Mouse (Mus musculus) testis, adult 2 months (tissue): ENCODE results near the gene Cmas. TPM values are rescaled to one million over a fixed set of nuclear protein-coding genes. Genes with fewer than 3 reads are reported as not detected.

Experiments used
- H3K27ac ChIP-seq: fragments of 200-500 bp; 2 replicates; pipeline ENCODE4 v1.5.1; 2012; ENCODE audit warnings: low read depth, low read length; ENCODE audit not compliant: control insufficient read depth, insufficient read depth
- H3K27me3 ChIP-seq: fragments of 200-500 bp; 2 replicates; pipeline ENCODE4 v1.6.1; 2012; ENCODE audit warnings: mild to moderate bottlenecking, low read length, moderate library complexity; ENCODE audit not compliant: control insufficient read depth, insufficient read depth
- H3K36me3 ChIP-seq: fragments of 200-500 bp; 2 replicates; pipeline ENCODE4 v1.6.1; 2012; ENCODE audit warnings: mild to moderate bottlenecking, low read length; ENCODE audit not compliant: control insufficient read depth, insufficient read depth
- H3K4me1 ChIP-seq: fragments of 200-500 bp; 2 replicates; pipeline ENCODE4 v1.6.1; 2012; ENCODE audit warnings: low read length; ENCODE audit not compliant: control insufficient read depth, insufficient read depth
- H3K4me3 ChIP-seq: fragments of 200-500 bp; 2 replicates; pipeline ENCODE4 v1.5.1; 2012; ENCODE audit warnings: low read depth, mild to moderate bottlenecking, low read length, moderate library complexity, mixed read lengths; ENCODE audit not compliant: control insufficient read depth
- CTCF ChIP-seq: fragments of 200-500 bp; IDR thresholded peaks from 2 replicates; pipeline ENCODE4 v1.5.1; 2012; ENCODE audit warnings: low read depth, mild to moderate bottlenecking, inconsistent platforms, low read length, moderate library complexity; ENCODE audit not compliant: control insufficient read depth, insufficient read depth, insufficient replicate concordance
- POLR2A ChIP-seq: fragments of 200-500 bp; IDR thresholded peaks from 2 replicates; pipeline ENCODE4 v1.6.1; 2012; ENCODE audit warnings: low read depth, mild to moderate bottlenecking, inconsistent platforms, low read length, moderate library complexity; ENCODE audit not compliant: control insufficient read depth
- polyA plus RNA-seq: library from polyadenylated mRNA; depleted of rRNA; stranded (reverse); fragments of >200 nt; gene quantifications from 2 replicates; pipeline ENCODE4 v1.2.3, GENCODE M21; 2012; rRNA removed

Gene Cmas
- 12.8 and 14.8 TPM in 2 replicates for polyA plus RNA-seq

DNA sequence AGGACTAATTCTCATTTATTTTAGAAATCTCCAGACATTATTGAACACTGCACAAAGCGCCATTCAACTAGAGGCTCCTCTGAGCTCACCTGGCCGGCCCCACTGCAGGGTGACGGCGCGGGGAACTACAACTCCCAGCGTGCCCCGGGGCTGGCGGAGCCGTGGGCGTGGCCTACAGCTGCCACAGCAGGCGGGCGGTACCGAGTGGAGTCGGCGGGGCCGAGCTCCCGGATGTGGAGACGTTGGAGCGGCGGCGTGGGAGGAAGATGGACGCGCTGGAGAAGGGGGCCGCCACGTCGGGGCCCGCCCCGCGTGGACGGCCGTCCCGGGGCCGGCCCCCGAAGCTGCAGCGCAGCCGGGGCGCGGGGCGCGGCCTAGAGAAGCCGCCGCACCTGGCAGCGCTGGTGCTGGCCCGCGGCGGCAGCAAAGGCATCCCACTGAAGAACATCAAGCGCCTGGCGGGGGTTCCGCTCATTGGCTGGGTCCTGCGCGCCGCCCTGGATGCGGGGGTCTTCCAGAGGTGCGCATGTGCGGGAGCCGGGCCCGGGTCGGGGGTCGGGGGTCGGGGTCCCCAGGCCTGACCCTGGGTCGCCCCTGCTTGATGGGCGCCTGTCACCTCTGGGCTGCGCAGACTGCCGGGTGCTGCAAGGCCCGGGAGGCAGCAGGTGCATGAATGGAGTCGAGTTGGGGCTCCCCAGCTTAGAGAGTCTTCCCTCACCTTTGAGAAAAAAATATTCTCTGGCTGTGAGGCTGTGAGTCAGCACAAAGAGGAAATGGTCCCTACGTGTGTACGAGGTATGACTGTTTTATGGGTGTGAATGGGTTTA lies at the start of gene Cmas:
Gene Cmas, plus strand, starts transcription at position 180 of the 827 bp plus-strand sequence.
- peak within 1 kb of the TSS; percentile 87 for H3K27ac ChIP-seq
- TF ChIP-seq POLR2A = peak; percentile 94
- TF ChIP-seq CTCF = no peak
- H3K4me1 ChIP-seq = peaks cover 8% of the 10 kb centered on the region
- H3K27me3 ChIP-seq = no peaks in the 10 kb centered on the region
- peak within 1 kb of the TSS; percentile 92 for H3K4me3 ChIP-seq
- no peaks in the 10 kb centered on the region; the same call in 1 of the 2 replicates for H3K36me3 ChIP-seq

DNA sequence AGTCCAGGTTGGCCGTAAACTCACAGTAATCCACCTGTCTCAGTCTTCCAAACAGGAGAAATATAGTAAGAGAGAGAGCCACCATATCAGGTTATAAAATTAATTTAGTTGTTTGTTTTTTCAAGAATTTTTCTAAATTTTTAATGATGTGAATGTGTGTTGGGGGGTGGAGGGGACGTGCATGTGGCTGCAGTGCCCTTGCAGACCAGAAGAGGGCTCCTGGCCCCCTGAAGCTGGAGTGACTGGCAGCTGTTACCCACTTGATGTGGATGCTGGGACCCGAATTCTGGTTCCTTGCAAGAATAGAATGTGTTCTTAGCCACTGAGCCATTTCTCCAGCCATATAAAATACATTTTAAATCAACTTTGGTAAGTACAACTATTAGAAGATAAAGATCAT lies 49.8 kb upstream of the Cmas start:
- no peaks in the 10 kb centered on the region for H3K27me3 ChIP-seq
- peaks cover 7% of the 10 kb centered on the region for H3K4me1 ChIP-seq
- H3K4me3 ChIP-seq = no peak overlapping the region
- no peak overlapping the region for H3K27ac ChIP-seq
- H3K36me3 ChIP-seq = no peaks in the 10 kb centered on the region
- TF ChIP-seq CTCF (peak; percentile 41; the same call in 1 of the 2 replicates), POLR2A (no peak)

DNA sequence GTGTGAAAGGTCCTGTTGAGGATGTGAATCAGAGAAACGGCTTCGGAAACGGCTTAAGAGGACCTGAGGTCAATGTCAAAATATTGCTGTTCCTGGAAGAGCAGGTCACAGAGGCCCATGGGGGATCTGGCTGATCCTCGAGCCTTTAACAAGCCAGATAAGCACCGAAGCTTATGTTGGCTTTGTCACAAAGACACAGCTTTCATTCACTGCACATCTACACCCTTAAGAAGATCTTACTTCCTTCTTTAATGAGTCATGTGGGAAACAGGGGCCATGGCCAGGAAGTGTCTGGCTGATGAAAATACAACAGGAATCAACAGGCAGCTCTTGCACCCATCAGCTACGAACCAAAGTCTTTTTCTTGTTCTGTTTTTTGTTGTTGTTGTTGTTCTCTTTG lies 48.1 kb upstream of the Cmas start:
- H3K27me3 ChIP-seq = no peaks in the 10 kb centered on the region
- TF ChIP-seq POLR2A = no peak
- TF ChIP-seq CTCF = no peak
- H3K4me3 ChIP-seq = no peak overlapping the region
- H3K4me1 ChIP-seq = no peaks in the 10 kb centered on the region
- H3K36me3 ChIP-seq = no peaks in the 10 kb centered on the region
- no peak overlapping the region for H3K27ac ChIP-seq

DNA sequence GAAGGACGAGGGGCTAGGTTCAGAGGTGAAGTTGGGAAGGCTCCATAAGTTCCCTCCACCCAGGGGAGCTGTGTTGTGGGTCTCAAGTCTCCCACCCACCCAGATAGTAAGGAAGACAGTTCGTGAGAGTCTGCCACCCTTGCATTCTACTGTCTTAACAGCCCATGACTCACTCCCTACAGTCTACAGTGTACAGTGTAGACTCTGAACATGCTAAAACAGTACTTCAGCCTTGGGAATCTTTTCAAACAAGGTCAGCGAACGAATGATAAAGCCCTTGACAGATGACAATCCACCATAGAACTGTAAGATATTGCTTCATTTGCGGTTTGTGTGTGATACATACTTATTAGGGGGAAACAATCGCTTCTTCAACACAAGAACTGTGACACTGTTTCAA lies 45.8 kb upstream of the Cmas start:
- no peaks in the 10 kb centered on the region for H3K36me3 ChIP-seq
- no peak overlapping the region for H3K27ac ChIP-seq
- H3K4me3 ChIP-seq = no peak overlapping the region
- TF ChIP-seq POLR2A (no peak), CTCF (no peak)
- no peaks in the 10 kb centered on the region for H3K27me3 ChIP-seq
- no peaks in the 10 kb centered on the region for H3K4me1 ChIP-seq

DNA sequence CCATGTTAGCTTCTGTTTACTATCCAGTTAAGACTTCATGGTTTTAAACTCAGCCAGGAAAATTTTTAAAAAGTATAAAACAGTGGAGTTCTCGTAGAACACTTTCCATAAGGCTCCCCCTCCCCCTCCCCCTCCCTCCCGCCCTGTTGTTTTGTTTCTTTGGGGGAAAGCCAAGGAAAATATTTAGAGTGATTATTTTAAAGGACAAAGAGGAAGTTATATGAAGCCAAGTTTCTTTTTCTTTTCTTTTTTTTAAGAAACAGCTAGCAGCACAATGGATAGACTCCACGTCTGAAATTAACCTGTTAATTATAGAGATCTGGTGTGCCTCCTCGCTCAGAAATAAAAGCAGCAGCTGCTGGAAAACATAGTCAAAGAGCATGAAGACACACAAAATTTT lies 45.4 kb upstream of the Cmas start:
- no peaks in the 10 kb centered on the region for H3K4me1 ChIP-seq
- no peak for TF ChIP-seq CTCF
- TF ChIP-seq POLR2A = no peak
- no peak overlapping the region for H3K27ac ChIP-seq

DNA sequence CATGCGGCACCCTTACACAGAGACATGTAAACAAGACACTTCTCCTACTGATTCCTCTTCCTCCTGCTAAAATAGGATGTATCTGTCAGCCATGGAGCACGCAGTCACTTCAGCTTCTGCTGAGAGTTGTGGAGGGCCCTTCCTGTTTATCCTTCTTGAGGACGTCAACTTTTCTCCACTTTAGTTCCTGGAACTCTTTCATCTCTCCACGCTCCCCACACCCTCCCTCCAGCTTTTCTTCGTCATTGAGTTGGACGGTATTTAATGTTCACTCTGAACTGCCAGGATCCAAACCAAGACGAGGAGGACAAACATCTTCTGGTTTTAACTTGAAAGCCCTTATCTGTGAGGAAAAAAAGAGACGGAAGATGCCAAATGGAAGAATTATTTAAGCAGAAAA lies 41.5 kb upstream of the Cmas start:
- Histone ChIP-seq H3K4me3 (no peak overlapping the region), H3K27ac (no peak overlapping the region), H3K4me1 (no peaks in the 10 kb centered on the region), H3K36me3 (no peaks in the 10 kb centered on the region), H3K27me3 (no peaks in the 10 kb centered on the region)
- no peak for TF ChIP-seq POLR2A

More for the DNA sequence above, 45.4 kb upstream of the Cmas start:
- no peak overlapping the region for H3K4me3 ChIP-seq
- H3K27me3 ChIP-seq = no peaks in the 10 kb centered on the region
- no peaks in the 10 kb centered on the region for H3K36me3 ChIP-seq

DNA sequence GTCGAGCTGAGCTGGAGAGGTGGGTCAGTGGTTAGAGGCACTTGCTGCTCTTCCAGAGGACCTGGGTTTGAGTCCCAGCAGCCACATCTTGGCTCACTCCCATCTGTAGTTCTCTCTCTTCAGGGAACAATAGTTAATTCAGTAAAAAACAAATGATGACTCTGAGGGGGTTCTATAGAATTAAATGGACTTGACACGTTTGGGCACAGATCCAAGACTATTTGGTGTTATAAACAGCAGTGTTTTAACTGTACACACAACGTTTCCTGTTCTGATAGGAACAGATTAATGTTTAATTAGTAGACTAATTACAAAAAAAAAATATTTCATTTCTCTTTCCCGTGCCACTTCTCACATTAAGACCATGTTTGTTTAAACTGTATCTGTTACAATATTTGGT lies 39.3 kb upstream of the Cmas start:
- H3K4me3 ChIP-seq = no peak overlapping the region
- TF ChIP-seq POLR2A (no peak), CTCF (no peak)
- H3K4me1 ChIP-seq = no peaks in the 10 kb centered on the region
- no peak overlapping the region for H3K27ac ChIP-seq
- H3K36me3 ChIP-seq = no peaks in the 10 kb centered on the region
- no peaks in the 10 kb centered on the region for H3K27me3 ChIP-seq
